Mouse (Mus musculus) frontal cortex, postnatal 25 days (tissue): Measurements from ENCODE around the gene Prickle1.

Source experiments
- DNase-seq, 2 experiments: peaks; one replicate each; pipeline ENCODE4 v3.0.0; 2022; ENCODE audit warnings: low spot score in 2 of 2

Prickle1 gene

DNA sequence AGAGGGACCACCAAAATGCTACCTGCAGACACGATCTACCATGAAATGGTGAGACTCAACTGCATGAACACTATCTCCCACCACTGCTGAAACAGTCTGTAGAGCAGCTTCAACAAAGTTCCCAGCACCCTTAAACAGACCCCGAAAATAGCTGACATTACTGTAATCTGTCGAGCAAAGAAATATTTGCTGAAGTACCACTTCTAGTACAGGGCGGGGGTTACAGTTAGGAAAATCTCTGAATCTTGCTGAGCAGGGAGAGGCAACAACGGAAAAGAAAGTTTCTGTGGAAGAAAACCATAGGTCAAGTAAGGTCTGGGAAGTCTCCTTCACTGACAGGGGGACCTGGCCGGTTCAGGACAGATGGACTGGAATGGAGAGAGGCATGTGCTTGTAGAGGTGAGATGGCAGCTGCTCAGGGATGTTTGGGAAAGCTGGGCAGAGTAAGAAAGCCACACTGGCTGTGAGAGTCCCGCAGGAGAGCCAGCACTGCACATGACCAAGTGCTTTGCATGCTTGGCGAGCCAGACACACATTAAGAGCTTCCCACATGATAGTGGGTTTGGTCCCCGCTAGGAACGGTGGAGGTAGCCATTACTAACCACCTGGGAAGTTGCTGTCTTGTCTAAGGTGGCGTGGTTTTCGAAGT is 41.4 kb downstream of the Prickle1 start:
- DNase-seq, result no peak

DNA sequence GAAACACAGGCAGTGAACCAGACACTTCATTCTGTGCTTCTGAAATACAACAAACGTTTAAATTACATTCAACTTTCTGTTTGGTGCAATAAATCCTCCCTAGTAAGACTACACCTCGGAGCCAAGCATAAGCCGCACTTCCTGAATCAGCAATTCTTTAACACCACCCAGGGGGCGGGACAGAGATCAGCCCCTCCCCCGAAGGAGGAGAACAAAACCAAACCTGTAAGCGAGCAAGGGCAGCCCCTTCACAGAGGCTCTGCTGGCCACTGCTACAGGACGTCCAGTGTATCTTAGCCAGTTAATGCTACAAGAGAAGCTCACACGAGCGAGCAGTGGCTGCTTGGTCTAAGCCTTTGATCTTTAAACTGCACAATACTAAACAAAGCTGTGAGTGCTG is 43.5 kb downstream of the Prickle1 start:
- DNase-seq, result no peak

DNA sequence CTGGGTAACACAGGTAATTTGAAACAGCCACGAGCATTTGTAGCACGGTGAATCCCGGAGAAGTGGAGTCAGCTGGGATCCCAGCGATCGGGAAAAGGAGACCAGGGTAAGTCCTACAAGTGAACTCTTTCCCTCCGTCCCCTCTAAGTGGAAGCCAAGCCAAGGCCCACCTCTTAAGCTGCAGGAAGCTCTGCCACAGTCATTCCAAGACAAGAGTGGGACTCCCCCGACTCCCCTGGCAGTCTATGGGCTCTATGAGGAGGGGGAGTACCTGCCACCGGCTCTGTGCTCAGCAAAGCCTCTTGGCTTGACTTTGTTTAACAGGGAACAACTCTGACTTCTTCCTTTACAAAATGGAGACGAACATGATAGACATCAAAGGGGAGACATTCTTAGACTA is 47.4 kb downstream of the Prickle1 start:
- no peak for DNase-seq

DNA sequence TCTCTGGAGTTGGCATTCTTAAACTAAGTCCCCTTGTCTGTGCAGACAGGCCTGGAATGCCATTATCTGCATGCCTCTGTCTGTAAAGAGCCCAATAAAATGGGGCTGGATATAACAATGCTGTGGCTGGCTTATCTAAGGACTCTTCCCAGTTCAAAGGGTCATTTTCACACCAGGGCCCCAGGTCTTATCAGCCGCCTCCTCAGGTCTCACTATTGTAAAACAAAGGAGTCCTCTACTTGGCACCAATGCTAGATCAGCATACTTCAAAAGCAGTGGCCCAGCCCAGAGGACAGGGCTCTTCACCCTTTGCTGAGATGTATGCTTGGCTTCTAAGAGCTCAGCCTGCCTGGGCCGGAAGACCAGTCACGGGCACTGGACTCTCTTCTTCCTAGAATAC is 56.3 kb downstream of the Prickle1 start:
- no peak for DNase-seq

DNA sequence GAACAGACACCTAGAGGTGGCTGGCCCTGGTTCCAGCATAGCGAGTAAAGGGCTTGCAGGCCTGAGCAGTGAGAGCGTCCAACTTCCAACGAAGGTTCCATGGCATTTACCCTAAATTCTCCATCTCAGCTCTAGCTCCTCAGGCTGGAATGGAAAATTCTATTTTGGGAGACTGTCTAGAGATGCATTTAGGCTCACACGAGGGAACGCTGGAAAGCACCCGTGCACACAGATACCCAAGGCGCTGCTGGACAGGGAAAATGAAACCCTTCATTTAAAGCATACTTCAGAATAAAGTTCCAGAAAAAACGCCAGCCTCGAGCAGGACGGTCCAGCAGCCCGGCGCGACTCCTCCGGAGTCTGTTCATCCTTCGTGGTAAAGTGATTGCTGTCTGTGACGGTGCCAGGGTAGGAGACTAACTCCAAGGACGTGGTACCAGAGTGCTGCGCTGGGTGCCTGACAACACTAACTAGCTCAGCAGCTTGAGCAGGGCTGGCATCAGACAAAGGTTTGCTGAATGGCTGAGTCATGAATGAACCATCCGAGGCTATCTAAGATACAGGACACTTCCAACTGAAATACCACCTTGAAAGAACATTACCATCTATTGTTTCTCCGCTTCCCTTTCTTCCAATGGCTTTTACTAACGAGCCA is 57.0 kb downstream of the Prickle1 start:
- no peak for DNase-seq

DNA sequence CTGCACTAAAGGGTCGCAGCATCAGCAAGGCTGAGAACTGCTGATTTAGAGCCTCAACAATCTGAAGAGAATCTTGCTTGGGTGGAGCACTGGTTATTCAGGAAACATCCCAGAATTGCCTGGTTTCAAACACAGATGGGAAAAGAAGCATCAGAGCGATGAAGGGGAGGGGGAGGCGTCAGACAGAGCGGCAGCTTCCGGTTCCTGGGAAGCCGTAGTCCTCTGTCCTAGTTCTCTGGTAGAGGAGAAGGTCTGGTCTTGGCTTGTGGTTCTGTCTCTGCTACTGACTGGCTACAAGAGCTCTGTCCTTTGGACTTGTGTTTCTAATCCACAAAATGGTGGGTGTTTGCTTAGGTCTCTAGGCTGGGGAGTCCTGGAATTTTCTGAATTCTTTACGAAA is 57.9 kb downstream of the Prickle1 start:
- DNase-seq, result no peak

DNA sequence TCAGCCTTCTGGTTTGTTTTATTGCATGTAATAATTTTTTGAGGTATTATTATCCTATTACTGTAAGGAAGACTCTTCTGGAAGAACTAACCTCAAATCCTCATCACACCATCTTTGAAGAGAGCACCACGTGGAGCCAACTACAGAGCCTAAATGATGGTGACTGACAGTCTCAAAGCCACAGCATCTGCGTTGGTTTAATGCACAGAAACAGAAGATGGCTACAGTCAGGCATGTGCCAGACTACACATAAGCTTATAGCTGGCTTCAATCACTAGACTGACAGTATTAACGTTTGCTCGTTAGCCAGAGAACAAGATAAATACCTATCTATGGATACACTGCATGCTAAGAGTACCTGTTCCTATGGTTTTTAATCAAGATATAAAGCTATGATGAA is 59.5 kb downstream of the Prickle1 start:
- no peak for DNase-seq

DNA sequence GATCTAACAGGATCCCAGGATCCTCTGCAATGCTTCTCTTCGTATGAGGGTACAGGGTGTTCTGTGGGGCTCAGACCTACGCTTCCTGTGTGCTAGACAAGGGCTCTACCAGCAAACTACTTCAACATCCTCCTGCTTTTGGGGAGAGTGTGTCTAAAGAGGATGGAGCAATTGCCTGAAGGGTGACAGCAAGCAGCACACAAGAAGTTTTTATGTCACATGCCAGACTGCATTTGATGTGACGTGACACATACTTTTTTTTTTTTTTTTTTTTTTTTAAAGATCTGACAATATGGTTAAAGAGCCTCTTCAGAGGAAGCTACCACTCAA is 65.0 kb downstream of the Prickle1 start:
- no peak for DNase-seq

DNA sequence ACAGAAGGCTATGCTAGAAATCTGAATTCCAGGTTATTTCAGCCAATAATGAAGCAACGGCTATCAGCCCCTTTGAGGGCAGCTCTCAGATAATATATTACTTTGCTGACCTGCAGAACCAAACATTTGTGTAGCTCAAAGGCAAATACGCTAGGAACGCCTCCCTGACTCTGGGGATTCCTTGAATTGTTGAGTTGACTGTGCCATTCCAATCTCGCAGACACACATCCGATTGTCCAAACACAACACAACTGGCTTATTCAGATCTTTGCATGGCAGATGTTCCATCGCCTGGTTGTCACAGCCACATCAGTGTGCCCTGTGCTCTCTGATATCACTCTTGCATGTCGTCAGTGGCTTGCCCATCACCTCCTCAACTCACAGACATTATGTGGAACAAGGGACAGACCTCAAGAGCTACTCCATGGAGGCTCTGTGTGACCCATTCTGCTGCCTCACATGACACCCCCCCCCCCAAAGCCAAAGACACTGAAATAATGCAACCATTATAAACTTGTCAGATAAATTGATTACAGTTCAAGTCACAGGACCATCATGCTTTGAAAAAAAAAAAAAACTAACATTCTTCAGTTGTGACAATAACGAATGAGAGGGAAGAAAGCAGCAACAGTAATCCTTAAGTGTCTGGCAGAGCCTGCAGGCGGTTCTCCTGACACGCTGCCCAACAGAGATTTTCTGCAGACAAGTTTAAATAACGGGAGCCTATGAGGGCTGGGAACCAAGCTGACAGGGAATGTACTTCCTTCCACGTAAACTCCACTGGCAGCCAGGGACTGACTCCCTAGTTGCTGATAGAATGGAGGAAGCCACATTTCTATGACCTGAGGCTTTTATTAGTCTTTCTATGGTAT is 65.6 kb downstream of the Prickle1 start:
- DNase-seq, result no peak

DNA sequence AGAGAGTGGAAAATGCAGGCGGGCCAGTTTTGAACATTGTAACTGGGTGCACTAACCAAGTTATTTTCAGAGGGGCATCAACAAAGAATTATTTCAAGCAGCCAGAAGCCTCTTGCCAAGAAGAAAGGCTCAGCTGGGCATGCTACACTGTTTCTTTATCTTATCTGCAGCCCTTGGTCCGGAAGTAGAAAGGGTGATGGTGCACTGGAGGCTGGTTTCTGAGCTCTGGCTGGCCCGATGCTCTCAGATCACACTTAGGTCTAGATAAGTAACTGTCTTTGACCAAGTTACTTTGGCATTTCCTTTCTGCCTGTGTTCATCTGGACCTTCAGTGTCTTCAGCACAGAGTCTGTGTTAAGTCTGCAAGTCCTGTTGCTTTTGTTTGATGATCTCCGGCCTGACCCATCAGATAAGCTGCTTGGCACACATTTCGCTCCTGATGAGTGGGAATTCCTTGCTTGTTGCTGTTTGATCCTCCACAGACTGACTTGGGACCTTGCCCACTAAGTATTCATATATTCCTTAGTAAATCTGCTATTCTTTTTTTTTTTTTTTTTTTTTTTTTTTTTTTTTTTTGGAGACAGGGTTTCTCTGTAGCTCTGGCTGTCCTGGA is 70.3 kb downstream of the Prickle1 start:
- DNase-seq, result no peak

DNA sequence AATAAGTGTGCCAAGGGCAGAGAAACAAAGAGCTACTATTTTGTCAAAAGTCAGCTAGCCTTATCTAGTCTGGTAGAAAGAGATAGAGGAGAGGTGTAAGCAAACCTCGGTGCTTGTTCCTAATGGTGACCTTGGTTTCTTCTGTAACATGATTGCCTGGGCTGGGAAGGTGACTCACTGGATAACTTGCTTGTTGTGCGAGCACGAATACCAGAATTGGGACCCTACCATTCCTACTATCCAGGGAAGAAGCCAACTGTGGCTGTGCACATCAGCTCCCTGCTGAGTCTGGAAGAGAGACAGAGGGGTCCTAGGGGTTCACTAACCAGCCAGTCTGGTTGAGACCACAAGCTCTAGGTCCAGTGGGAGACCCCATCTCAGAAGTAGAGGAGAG is 73.9 kb downstream of the Prickle1 start:
- no peak for DNase-seq

DNA sequence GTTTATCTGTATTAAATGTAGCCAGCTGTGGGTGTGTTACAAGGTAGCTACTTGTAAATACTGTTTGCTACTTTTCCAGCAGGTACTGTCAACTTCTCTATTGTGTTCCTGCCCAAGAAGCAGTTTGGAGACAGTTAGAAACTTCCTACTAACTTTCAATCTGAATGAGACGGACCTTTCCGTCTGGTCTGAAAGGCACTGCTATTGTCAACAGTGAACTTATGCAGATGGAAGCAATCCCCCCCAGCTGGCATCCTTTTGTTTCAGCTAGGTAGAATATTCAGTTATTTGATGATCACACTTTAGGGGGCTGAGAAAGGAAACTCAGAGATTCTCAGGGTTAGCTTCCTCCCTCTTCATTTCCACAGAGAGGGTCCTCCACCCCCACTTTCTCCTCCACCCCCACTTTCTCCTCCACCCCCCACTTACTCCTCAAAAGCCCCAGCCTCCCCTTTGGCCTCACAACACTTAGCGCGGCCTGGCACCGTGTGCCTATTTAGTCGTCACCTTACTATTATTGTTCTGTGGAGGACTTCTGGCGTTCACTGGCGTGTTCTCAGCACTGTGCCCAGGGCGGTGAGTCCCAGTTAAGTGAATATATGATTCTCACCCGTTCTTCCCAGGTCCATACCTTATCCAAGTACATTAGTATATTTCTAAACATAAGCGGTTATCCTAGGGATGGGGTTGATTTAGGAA is 74.5 kb downstream of the Prickle1 start:
- DNase-seq, result no peak

DNA sequence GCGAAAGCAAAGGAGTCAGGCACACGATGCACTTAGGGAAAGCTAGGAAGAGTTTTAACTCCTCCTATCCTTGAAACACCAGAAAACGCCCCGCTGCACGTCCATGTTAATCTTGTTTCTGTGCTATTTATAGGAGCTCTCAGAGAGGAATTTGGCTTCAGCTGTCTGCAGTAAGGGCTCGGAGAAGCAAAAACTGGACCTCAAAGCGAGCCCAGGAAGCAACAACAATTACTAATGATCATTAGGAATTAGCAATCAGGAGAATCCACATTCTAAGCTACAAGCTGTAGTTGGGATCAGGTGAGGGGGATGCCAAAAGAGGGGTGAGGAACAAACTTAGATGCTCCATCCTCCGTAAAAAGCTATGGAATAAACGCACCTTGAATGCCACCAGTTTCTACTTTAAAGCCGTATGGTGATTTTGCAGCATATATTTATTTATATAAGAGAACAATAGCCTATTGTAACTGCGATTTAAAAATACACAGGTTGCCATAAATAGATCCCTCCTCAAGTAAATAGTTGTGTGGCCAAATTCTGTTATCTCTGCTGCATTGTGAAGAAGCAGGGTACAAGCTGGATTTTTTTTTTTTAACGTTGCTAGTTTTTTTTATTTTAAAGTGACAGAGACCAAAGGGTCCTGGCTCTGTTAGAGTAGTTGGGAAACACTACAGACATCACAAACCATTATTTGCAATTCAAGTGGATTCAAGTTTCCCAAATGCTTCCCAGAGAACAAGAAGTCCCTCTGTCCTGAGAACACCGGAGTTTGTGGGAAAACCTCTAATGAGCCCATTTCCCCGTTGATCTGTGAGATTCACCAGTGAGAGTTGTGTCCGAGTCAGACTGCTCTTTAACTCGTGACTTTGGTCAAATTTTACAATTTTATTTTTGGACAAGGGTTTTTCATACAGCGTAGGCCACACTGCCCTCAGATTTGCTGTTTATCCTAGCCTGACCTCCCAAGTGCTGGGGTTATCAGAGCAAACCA is 75.6 kb downstream of the Prickle1 start:
- no peak for DNase-seq

DNA sequence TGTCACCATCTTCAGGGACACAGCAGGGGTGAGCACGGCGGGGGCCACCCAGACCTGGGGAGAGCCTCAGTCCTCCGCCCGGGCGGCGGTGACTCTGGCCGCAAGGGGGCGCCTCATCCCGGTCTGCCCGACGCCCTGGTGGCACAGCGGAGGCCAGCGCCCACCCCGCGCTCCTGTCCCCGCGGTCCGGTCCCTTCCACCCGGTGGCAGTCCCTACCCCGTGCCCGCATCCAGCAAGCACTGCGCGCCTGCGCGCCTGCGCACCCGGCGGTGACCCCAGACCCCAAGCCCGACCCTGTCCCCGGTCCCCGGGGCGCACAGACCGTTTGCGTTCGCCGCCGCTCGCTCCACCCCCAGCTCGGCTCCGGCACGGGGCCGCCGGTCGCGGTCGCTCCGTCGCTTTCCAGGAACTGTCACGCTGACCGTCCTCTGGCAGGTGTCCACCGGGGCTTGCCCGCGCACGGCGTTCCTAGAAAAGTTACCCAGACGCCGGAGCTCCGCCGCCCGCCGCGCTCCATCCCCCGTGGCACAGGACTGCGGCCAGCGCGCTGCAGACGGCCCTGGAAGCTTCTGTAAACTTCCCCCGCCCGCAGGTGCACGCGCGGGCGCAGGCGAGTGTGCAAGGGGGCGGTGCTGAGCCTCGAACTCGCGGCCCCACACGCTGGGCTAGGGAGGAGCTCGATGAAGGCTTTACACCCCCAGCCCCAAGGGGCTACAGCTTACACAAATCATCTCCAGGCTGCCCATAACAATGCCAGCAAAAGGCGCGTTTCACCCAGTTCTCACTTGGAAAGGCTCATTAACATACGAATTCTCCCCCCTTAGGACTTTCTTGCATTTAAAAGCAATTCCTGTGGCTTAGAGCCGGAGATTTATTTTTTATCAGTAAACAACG is 76.5 kb downstream of the Prickle1 start:
- DNase-seq, result peak; percentile 43 to 66

DNA sequence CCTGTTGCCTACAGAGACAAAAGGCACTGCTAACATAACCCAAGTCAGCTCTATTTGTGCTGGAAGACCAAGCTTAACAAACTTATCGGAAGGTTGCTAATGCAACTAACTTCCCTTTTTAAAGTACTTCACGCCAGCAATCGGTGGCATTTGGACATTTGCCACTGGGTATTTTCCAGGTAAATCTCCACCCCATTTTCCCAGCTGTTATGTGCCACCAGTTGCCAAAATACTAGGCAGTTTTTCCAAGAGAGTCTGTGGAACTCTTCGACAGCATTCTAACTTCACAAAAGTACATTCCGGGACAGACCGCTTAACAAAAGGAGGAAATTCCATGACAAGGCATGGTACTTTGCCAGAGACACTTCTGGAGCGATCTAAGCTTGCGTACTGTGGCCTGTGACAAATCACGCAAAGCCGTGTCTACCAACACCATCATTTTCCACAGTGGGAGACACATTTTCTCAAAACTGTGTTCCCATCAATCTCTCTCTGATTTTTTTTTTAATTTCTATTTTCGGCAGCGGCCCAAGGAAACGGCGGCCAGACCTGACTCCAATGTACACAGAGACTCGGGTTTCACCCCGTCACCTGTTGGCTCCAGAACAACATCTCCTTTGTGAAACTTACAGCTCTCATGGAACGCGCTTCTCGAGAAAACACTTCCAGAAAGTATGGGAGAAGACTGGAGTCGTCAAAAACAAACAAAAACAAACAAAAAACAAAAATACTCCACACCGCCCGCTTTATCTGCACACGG is 77.4 kb downstream of the Prickle1 start:
- no peak for DNase-seq

DNA sequence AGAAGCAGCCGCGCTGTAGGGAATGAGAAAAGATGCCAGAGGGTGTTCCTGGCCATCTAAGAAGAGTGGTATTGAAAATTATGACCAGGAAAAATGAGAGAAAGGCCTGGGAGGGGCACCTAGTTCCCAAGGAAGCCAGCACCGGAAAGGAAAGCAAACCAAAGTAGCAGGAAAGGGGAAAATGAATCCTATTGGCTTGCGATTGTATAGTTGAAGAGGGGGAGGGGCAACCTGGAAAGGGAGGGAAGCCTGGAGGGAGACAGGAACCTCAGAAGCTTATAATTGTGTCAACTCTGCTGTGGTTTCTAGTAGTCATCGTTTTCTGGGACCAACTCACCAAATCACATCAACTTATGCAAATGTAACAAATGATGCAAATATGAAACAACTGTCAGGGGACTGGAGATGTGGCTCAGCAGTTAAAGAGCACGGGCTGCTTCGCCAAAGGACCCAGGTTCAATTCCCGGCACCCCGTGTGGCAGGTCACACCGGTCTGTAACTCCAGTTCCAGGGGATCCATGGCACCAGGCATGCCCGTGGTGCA is 78.6 kb downstream of the Prickle1 start:
- DNase-seq, result no peak

DNA sequence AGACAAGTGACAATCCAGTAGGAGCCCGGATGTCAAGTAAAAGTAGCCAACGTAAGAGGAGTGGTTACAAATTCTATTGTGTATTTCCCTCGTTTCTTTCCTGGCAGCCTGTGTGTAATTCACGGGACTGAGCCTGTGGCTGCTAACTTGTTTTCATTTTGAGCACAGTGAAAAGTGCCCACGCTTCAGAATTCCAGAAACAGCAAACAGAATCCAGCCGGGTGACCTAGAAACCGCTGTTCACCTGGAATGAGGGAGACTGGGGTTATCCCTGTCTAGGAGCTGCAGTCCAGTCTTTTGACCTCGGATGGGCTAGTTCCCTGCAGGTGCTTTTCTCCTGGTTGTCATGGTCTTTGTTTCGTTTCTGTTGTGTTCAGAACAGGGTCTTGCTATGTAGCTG is 80.4 kb downstream of the Prickle1 start:
- DNase-seq, result no peak

DNA sequence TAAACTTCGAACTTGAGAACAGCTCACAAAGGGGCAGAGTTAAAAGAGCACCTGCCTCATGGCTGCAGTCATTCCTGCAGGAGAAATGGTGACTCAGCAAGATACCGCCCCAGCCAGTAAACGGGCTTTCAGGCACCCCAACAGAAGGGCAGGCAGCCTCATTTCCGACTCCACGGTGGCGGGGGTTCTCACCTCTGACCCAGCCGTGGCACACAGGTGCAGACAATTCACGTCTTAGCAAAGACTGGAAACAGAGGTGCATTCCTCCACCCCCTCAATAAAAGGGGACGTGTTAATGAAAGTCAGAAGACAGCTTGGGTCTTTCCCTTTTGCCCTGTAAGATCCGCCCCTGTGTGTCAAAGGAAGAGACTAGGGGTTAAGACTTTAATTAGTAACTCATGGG is 81.8 kb downstream of the Prickle1 start:
- no peak for DNase-seq

DNA sequence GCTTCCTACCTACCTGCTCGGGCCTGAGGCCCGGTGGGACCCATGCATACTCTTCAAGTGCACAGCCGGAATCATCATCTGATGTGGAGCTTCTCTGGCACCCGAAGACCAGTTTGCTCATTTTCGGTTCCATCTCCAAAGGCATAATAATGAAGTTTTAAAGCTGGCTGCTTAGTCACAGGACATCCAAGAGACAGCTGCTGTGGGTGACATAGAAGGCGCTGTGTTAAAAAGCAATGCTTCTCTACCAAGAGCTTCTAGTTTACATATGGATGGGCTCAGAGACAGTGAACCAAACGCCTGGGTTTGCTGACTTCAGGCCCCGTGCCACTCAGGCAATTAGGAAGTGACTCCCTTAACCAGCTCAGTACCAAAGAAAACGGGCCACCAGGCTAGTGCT is 83.3 kb downstream of the Prickle1 start:
- DNase-seq, result no peak
